Mouse (Mus musculus) ES-Bruce4 (cell line): ENCODE results near the gene Gm12789. TPM values are rescaled to one million over a fixed set of nuclear protein-coding genes. Genes with fewer than 3 reads are reported as not detected.
A peak's percentile ranks its signal among the peaks of the same experiment; 100 is the strongest.
"Not testable (repeated sequence)": the region's sequence is repeated elsewhere in the genome, so short reads cannot be mapped to it uniquely, and the experiment has no call there.

Experiments used
- H3K27ac ChIP-seq: 2 replicates; pipeline ENCODE4 v1.5.1; 2012; ENCODE audit warnings: low read length, inconsistent platforms; ENCODE audit not compliant: insufficient read depth
- H3K27me3 ChIP-seq: 2 replicates; pipeline ENCODE4 v1.6.1; 2012; ENCODE audit warnings: mild to moderate bottlenecking, low read length, inconsistent platforms; ENCODE audit not compliant: control insufficient read depth, poor library complexity, insufficient read depth, severe bottlenecking
- H3K36me3 ChIP-seq: 2 replicates; pipeline ENCODE4 v1.6.1; 2012; ENCODE audit warnings: inconsistent platforms, mild to moderate bottlenecking, low read length, moderate library complexity; ENCODE audit not compliant: control insufficient read depth, poor library complexity, insufficient read depth, severe bottlenecking
- H3K4me1 ChIP-seq: one replicate; pipeline ENCODE4 v1.8.1; 2011; ENCODE audit warnings: low read length; ENCODE audit not compliant: control insufficient read depth, insufficient read depth
- H3K4me3 ChIP-seq: 2 replicates; pipeline ENCODE4 v1.5.1; 2011; ENCODE audit warnings: low read depth, mild to moderate bottlenecking, low read length
- H3K9ac ChIP-seq: 2 replicates; pipeline ENCODE4 v1.6.1; 2012; ENCODE audit warnings: low read depth, mild to moderate bottlenecking, inconsistent platforms; ENCODE audit not compliant: poor library complexity, severe bottlenecking
- H3K9me3 ChIP-seq: replicated peaks from 2 replicates; pipeline ENCODE4 v1.6.1; 2012; ENCODE audit warnings: mild to moderate bottlenecking, low read length, inconsistent platforms; ENCODE audit not compliant: control insufficient read depth, poor library complexity, insufficient read depth, severe bottlenecking
- CTCF ChIP-seq: IDR thresholded peaks from one replicate; pipeline ENCODE4 v1.8.1; 2011; ENCODE audit warnings: low read depth, low read length
- EP300 ChIP-seq: IDR thresholded peaks from 2 replicates; pipeline ENCODE4 v1.6.1; 2011; ENCODE audit warnings: low read depth, low read length; ENCODE audit not compliant: insufficient read depth
- POLR2A ChIP-seq: IDR thresholded peaks from one replicate; pipeline ENCODE4 v1.8.1; 2011; ENCODE audit warnings: low read length; ENCODE audit not compliant: insufficient read depth
- polyA plus RNA-seq: library from polyadenylated mRNA; stranded (reverse); fragments of >200 nt; gene quantifications from 2 replicates; pipeline ENCODE4 v1.2.4, GENCODE M21; 2011; ENCODE audit warnings: low read depth; ENCODE audit not compliant: missing spikeins, insufficient read depth, insufficient read length

Gene Gm12789
- not detected in 2 replicates for polyA plus RNA-seq

DNA sequence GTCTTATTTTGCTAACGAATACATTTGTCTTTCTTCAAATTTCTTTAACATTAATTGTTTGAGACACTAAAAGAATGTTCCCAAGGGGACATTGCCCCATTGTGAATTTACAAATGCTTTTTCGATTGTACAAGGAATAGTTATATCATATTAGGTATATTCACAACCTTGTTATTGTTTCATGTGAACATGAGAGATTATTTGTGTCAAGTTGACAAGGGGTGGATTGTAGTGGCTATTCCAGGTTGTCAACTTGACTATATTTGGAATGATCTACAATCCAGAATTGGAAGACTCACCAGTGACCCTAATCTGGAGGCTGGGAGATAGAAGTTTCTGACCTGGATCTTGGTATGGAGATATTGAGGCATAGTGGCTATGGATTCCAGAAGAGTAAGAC is at the start of gene Gm12789:
TSS of gene Gm12789 (plus strand) at position 301 of the 400 bp plus-strand sequence.
- not testable (repeated sequence) for H3K4me1 ChIP-seq, H3K27me3 ChIP-seq, H3K4me3 ChIP-seq, H3K9me3 ChIP-seq, H3K9ac ChIP-seq, H3K36me3 ChIP-seq, H3K27ac ChIP-seq

DNA sequence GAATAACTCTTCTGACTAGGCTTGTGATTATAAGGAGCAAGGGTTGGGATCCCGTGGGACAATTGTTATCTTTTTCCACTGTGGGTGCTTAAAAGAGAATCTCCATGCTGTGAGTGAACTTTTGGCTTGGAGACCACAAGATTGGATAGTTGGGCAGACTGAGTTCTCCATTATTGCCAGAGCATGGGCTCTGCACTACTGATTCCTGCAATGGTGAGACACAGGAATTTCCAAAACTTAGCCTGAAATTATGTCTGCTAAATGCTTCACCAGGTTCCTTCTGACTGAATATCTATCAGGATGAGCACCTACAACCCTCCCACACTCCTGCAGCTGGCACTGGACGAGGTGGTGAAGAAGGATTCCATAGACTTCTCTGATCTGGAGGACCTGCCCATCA is 46.3 kb upstream of the Gm12789 start, which contains the start of gene Gm12794:
TSS of gene Gm12794 (plus strand) at position 301 of the 400 bp plus-strand sequence.
- H3K4me3 ChIP-seq, H3K27ac ChIP-seq, H3K36me3 ChIP-seq, H3K27me3 ChIP-seq, H3K9ac ChIP-seq, H3K4me1 ChIP-seq, H3K9me3 ChIP-seq: not testable (repeated sequence)

DNA sequence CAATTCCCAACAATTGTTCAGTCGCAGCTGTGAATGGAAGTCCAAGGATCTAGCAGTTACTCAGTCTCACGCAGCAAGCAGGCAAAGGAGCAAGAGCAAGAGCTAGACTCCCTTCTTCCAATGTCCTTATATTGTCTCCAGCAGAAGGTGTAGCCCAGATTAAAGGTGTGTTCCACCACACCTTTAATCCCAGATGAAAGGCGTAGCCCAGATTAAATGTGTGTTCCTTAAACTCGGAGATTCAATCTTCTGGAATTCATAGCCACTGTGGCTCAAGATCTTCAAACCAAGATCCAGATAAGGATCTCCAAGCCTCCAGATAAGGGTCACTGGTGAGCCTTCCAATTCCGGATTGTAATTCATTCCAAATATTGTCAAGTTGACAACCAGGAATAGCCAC is 5.5 kb upstream of the Gm12789 start, which contains the start of gene Gm12790:
TSS of gene Gm12790 (minus strand) at position 101 of the 400 bp plus-strand sequence.
- H3K27me3 ChIP-seq, H3K27ac ChIP-seq, H3K9ac ChIP-seq, H3K4me1 ChIP-seq, H3K4me3 ChIP-seq, H3K9me3 ChIP-seq, H3K36me3 ChIP-seq: not testable (repeated sequence)

DNA sequence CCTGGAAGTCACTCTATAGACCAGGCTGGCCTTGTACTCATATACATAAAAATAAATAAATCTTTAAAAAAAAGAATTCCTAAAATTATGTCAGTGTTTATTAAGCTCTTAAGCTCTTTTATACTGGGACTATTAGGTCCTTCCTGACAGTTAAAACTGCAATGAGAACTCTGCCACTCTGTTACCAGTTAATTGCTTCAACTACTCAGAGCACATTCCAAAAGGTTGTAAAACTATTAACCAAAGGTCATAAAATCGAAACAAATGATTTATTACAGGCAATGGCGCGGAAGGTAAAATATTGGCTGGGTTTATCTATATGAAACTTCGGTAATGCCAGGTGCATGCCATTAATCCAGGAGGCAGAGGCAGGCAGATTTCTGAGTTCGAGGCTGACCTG is 748 bp upstream of the Gm12789 start:
- H3K36me3 ChIP-seq: no peaks in the 10 kb centered on the region
- TF ChIP-seq EP300 (no peak), CTCF (no peak), POLR2A (no peak)
- no peak overlapping the region for H3K4me3 ChIP-seq
- no peaks in the 10 kb centered on the region; the same call in 1 of the 2 replicates for H3K9me3 ChIP-seq
- no peak overlapping the region for H3K9ac ChIP-seq
- no peaks in the 10 kb centered on the region for H3K4me1 ChIP-seq
- no peaks in the 10 kb centered on the region for H3K27me3 ChIP-seq
- H3K27ac ChIP-seq: no peak overlapping the region

DNA sequence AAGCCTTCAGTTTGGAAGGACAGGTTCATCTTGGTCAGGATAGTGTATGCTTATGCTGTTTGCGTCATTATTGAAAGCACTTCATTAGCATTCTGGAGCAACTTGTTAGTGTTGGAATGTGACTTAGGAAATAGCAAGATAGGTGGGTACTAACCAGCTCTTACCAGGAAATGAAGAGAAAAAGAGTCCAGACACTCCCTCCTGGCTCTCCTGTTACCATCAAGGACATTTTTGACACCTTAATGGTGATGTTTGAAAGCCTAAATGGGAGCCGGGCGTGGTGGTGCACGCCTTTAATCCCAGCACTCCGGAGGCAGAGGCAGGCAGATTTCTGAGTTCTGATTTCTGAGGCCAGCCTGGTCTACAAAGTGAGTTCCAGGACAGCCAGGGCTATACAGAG is 11.0 kb downstream of the Gm12789 start:
- TF ChIP-seq EP300 (no peak), CTCF (no peak), POLR2A (no peak)
- H3K4me1 ChIP-seq: peaks cover 2% of the 10 kb centered on the region
- no peak overlapping the region for H3K9ac ChIP-seq
- no peak overlapping the region for H3K4me3 ChIP-seq
- no peaks in the 10 kb centered on the region for H3K27me3 ChIP-seq
- H3K27ac ChIP-seq: no peak overlapping the region
- no peaks in the 10 kb centered on the region for H3K9me3 ChIP-seq
- H3K36me3 ChIP-seq: no peaks in the 10 kb centered on the region

DNA sequence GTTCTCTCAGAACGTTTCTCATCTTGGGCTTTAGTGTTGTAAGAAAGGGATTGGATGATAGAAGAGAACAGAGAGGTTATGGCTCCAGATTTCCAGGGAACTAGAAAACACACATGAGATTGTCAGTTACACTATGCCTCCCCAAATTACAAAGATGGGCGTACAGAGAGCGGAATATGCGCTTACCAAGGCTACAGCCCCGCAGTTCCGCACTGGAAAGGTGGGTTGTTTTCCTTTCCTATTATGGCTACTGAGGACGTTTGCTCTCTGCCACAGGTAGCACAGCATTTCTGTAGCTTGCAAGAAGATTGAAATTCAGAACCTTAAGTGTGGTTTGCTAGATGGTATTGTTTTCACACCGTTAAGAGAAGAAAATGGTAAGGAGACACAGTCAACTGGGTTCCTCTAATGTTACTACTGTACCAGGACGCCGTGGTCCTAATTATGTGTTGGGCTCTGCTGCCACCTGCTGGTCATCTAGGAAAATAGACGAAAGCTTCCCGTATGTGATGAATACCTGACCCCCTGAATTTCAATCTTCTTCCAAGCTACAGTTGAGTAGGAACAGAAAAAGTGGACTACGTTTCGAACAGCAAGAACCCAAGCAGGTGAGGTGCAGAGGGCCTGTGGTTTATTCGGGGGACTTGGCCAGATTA is 12.0 kb downstream of the Gm12789 start:
- TF ChIP-seq CTCF: peak; percentile 23
- no peak for TF ChIP-seq EP300

More for the DNA sequence above, 12.0 kb downstream of the Gm12789 start:
- H3K27me3 ChIP-seq: no peaks in the 10 kb centered on the region
- no peak overlapping the region for H3K27ac ChIP-seq
- no peak overlapping the region for H3K4me3 ChIP-seq
- peaks cover 2% of the 10 kb centered on the region for H3K4me1 ChIP-seq
- H3K36me3 ChIP-seq: no peaks in the 10 kb centered on the region
- no peaks in the 10 kb centered on the region; the same call in 1 of the 2 replicates for H3K9me3 ChIP-seq
- no peak overlapping the region for H3K9ac ChIP-seq
